Mouse (Mus musculus) spleen, adult 2 months (tissue): ENCODE results near the gene Dnajc17.

Experiments used
- CTCF ChIP-seq: fragments of 200-500 bp; IDR thresholded peaks from 2 replicates; pipeline ENCODE4 v1.5.1; 2011; ENCODE audit warnings: mild to moderate bottlenecking, inconsistent platforms; ENCODE audit not compliant: insufficient read depth, insufficient read length, insufficient replicate concordance; ENCODE audit errors: extremely low read depth
- POLR2A ChIP-seq: fragments of 200-500 bp; IDR thresholded peaks from 2 replicates; pipeline ENCODE4 v1.6.1; 2011; ENCODE audit warnings: low read depth, low read length, inconsistent platforms

DNA sequence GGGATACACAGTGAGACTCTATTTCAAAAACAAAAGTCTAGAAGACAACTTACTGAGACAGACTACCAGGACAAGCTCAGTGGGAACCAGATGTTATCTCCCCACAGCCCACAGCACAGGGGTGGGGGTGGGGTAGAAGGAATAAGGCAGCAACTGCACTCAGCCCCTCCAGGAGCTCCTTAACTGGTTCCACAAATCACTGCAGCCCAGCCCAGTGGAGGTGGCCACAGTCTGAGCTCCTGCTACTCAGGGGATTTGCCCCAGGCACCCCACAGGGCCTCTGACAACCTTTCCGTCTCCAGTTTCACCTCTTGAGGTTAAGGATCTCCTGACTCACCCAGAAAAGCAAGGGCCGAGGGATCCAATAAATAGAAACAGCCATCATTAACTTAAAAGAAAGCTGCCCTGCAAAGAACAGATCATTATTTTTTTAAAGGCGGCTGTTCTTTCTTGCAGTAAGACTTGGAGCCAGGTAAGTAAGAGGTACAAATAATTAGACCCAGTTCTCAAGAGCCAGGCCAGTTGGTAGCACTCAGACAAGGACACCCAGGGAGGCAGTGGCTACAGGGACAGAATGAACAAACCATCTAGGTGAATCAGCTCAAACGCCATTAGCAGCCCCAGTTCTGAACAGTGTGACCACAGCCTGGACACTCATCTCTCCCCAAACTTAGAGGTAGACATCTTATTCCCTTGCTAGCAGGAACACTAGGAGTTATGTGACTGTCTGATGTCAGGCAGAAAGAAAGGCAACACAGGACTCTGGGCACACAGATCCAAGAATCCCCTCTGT lies 12.1 kb downstream of the Dnajc17 start:
- TF ChIP-seq POLR2A (no peak), CTCF (no peak)
